Mouse (Mus musculus) MEL (cell line): Measurements from ENCODE around the gene Sergef.

Source experiments
- CTCF ChIP-seq, 3 experiments: IDR thresholded peaks in 2 of 3; conservative IDR thresholded peaks in 1 of 3; 2 replicates each; pipeline ENCODE4 v1.5.1; 2011 to 2012; ENCODE audit warnings: low read length in 3 of 3, low read depth in 2 of 3, mild to moderate bottlenecking in 2 of 3, improper control_type of control experiment in 1 of 3, inconsistent platforms in 1 of 3, mixed read lengths in 1 of 3, moderate library complexity in 1 of 3; ENCODE audit not compliant: control insufficient read depth in 1 of 3, insufficient read depth in 1 of 3, poor library complexity in 1 of 3, severe bottlenecking in 1 of 3
- ETS1 ChIP-seq: IDR thresholded peaks from 2 replicates; pipeline ENCODE4 v1.6.1; 2012; ENCODE audit warnings: low read depth, mild to moderate bottlenecking, inconsistent platforms, low read length, improper control_type of control experiment, moderate library complexity
- GATA1 ChIP-seq: IDR thresholded peaks from 2 replicates; pipeline ENCODE4 v1.6.1; 2011; ENCODE audit warnings: low read depth, low read length, improper control_type of control experiment
- MAX ChIP-seq: IDR thresholded peaks from 2 replicates; pipeline ENCODE4 v1.6.1; 2011; ENCODE audit warnings: low read length, improper control_type of control experiment
- MAZ ChIP-seq: IDR thresholded peaks from 2 replicates; pipeline ENCODE4 v1.6.1; 2012; ENCODE audit warnings: low read depth, mild to moderate bottlenecking, inconsistent platforms, low read length, improper control_type of control experiment
- MEF2A ChIP-seq: IDR thresholded peaks from 2 replicates; pipeline ENCODE4 v1.6.1; 2014; ENCODE audit warnings: low read depth, mild to moderate bottlenecking, inconsistent platforms, low read length, improper control_type of control experiment; ENCODE audit not compliant: poor library complexity, insufficient replicate concordance, severe bottlenecking; ENCODE audit errors: extremely low read depth
- NRF1 ChIP-seq: IDR thresholded peaks from 2 replicates; pipeline ENCODE4 v1.6.1; 2014; ENCODE audit warnings: low read depth, mild to moderate bottlenecking, inconsistent platforms, low read length, improper control_type of control experiment, moderate library complexity; ENCODE audit not compliant: poor library complexity, insufficient read depth, severe bottlenecking
- RCOR1 ChIP-seq: IDR thresholded peaks from 2 replicates; pipeline ENCODE4 v1.6.1; 2012; ENCODE audit warnings: low read depth, mild to moderate bottlenecking, inconsistent platforms, low read length, improper control_type of control experiment
- TCF12 ChIP-seq: IDR thresholded peaks from 2 replicates; pipeline ENCODE4 v1.6.1; 2014; ENCODE audit warnings: low read depth, mild to moderate bottlenecking, inconsistent platforms, low read length, improper control_type of control experiment, moderate library complexity
- USF1 ChIP-seq: IDR thresholded peaks from 2 replicates; pipeline ENCODE4 v1.6.1; 2014; ENCODE audit warnings: low read depth, mild to moderate bottlenecking, inconsistent platforms, low read length, improper control_type of control experiment, moderate library complexity
- ZC3H11A ChIP-seq: IDR thresholded peaks from 2 replicates; pipeline ENCODE4 v1.6.1; 2012; ENCODE audit warnings: low read depth, mild to moderate bottlenecking, inconsistent platforms, low read length, improper control_type of control experiment
- ZNF384 ChIP-seq: IDR thresholded peaks from 2 replicates; pipeline ENCODE4 v1.6.1; 2012; ENCODE audit warnings: low read depth, mild to moderate bottlenecking, inconsistent platforms, low read length, improper control_type of control experiment

GRCm38 (mm10) chr7:46399676-46400075 is 239.9 kb downstream of the Sergef start:
- no peak for TF ChIP-seq CTCF (IDR thresholded peaks at IDR 0.05 in 2 of 3, conservative IDR thresholded peaks at IDR 0.05 in 1 of 3; ENCODE audit: control insufficient read depth in 1 of 3, insufficient read depth in 1 of 3, low read depth in 2 of 3, low read length in 3 of 3, poor library complexity in 1 of 3, severe bottlenecking in 1 of 3)
- TF ChIP-seq MAX = no peak
- TF ChIP-seq TCF12 = no peak
- no peak for TF ChIP-seq RCOR1
- no peak for TF ChIP-seq GATA1
- no peak for TF ChIP-seq ZC3H11A
- no peak for TF ChIP-seq NRF1
- TF ChIP-seq MEF2A = no peak
- no peak for TF ChIP-seq MAZ
- TF ChIP-seq ZNF384 = no peak
- TF ChIP-seq USF1 = no peak
- no peak for TF ChIP-seq ETS1
